Mouse (Mus musculus) ES-CJ7 (cell line): Measurements from ENCODE around the gene Rps6kc1.

Experiments used
- DNase-seq: peaks from one replicate; pipeline ENCODE4 v3.0.0; 2011; ENCODE audit warnings: low read depth, low spot score

The Rps6kc1 gene

GRCm38 (mm10) chr1:190836046-190836445 lies 75.5 kb downstream of the Rps6kc1 start:
- no peak for DNase-seq

DNA sequence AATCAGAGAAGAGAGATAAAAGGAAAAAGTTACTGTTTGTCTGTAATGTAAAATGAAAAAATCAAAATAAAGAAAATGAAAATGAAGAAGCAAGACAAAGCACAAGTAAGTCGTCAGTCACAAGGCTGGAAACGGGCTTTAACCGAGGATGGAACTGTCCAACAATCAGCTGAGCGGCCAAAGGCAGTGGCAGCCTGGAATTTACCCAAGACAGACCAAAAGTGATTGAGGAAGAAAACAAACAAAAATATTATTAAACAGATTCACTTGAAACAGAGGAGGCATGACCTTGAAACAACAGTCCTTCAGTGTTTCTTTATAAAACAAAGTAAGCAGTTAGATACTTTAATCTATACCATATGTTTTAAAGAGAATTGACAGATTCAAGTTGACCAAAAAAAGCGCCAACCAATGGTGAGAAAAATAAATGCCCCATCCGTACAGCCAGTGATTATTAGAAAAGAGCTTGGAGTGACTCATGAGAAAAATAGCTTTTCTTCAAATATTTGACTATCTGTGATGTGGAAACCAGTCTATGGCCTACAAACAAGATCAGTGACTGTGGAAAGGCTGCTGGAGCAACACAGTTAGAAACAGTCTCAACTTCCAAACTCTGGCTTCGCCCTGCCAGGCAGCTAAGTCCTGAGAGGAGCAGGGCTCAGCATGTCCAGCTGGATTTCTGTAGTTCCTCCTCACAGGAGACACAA lies 77.2 kb downstream of the Rps6kc1 start:
- no peak for DNase-seq

DNA sequence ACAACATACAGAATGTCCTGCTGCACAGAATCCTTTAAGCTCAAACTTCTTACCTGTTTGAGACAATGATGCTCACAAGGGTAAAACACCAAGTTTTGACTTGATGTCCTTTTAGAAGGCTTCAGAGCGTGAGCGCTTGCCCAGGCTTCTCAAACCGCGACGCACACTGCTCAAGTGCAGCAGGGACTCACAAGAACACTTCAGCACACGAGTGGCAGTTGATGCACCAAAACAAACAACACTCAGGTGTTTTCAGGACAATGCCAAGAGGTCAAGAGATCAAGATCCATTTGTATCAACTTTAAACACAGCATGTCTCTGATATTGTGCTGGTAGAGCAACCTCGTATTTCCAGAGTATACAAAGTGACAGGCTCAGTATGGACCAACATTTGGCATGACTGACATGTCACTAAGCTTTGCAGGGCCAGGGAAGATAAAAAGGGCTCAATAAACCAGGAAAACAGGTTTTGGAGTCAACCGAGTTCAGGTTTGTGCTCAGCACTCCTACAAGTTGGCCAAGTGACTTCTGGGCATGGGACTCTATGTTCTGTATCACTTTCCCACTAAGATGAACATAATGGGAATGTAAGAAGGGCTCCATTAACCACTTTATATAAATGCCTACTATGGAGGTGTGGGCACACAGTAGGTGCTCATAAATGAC lies 78.5 kb downstream of the Rps6kc1 start:
- DNase-seq, result no peak

DNA sequence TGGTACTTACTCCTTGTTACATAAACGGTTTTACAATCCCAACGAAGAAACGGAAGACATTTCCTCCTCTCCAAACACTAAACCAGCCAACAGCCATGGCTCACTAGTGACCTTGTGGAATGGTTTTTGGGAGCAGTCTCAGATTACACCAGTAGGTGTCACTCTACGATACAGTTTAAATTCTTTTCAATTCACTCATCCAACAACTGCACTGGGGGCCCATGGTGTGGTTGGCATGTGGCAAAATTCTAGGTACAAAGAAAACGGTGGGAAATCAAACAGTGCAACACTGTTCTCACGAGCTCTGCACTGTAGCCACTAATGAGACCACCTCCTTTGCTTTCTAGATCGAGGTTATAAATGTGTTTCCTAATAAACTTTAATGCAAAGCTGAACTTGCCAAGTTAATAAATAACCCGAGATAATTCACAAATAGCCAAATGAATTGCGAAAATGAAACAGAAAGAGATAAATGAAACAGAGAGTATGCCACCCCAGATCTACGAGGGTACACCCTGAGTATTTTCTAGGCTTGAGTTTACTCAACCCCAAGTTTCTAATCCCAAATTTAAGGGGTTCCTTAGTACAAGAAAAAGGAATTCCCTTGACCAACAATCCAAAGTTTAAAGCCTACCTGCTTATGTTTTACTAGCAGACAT lies 79.6 kb downstream of the Rps6kc1 start:
- peak; percentile 50 for DNase-seq

GRCm38 (mm10) chr1:190826486-190827034 lies 85.0 kb downstream of the Rps6kc1 start:
- DNase-seq, result no peak

- no peak for DNase-seq
Measured at GRCm38 (mm10) chr1:190823745-190824144, 87.8 kb downstream of the Rps6kc1 start.

DNA sequence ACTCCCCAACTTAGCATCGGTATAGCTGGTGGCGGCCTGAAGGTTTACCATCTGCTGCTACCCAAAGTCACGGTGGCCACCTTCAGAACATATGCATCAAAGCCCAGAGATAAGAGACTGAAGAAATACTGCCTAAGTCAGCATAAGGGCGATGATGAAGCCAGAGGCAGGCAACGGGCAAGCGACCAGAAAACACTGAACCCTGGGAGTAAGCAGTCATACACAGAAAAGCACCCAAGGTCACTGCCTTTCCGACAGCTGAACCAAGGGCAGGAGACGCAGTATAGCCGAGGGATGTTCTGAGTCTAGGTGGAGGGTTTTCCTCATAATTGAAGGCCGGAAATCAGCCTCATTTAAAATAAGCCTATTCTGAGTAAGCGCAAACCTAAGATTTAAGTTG lies 95.4 kb downstream of the Rps6kc1 start:
- no peak for DNase-seq

DNA sequence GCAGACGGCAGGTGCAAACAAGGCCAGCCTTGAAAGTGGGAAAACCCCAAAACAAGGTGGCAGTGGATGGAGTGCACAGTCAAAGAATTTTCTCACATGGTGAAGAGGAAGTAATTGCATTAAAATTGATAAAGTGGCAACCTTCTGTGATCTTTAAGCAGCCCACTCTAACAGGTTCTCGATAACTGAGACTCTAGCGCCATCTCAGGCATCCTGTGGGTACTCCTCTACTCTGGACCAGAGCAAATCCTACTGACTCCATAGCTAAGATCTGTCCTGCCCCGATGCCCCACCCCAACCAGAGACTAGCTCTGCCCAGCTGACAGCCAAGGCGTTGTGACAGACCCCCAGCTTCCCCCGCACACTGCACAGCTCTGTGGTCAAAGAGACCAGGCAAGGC lies 101.2 kb downstream of the Rps6kc1 start:
- no peak for DNase-seq

- peak; percentile 26 for DNase-seq
Measured at GRCm38 (mm10) chr1:190808766-190809221, 102.8 kb downstream of the Rps6kc1 start.

- DNase-seq, result no peak
Measured at GRCm38 (mm10) chr1:190806817-190807216, 104.8 kb downstream of the Rps6kc1 start.

- DNase-seq, result no peak
Measured at GRCm38 (mm10) chr1:190798668-190799067, 112.9 kb downstream of the Rps6kc1 start.

DNA sequence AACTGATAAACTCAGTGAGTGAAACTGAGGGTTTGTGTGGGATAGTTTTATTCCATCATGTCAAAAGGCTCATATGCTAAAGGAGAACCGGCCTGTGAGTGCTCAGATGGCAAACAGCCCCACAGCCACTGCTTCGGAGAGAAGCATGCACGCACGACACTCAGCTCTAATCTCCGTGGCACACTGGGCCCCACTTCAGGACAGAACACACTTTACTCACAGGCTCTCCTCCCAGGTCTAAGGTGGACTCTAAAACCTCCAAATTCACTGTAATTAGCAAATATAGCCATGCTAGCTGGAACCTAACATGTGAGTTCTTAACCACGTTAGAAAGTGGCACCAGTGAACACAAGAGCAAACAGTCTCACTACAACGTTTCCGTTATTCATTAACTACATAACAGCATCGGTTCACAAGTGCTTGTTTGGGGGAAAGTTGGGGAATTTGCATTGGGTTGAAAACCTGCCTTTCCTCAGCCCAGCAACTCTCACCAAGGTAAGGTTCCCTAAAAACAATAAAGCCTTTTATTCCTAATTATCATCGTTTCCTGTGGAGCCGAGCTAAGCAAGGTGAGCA lies 114.0 kb downstream of the Rps6kc1 start:
- no peak for DNase-seq

- DNase-seq, result peak; percentile 61
Measured at GRCm38 (mm10) chr1:190796745-190797482, 114.7 kb downstream of the Rps6kc1 start.

- DNase-seq, result no peak
Measured at GRCm38 (mm10) chr1:190791638-190792037, 119.9 kb downstream of the Rps6kc1 start.

DNA sequence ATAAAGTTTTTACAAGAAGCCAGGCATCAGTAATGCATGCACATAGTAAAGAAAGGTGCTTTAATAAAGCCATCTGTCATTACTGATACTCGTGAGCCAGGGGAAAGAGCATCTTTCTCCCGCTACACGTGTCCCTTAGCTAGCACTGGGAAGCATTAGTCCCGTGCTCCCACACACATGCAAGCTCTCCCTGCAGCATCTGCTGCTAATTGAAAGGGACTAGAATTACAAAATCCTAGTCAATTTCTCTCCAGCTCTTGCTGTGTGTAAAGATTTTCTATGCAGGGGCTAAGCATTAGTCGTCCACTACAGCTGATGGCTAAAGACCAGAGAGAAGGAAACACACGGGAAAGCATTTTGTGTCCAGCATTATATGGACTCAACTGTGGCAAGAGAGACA lies 120.8 kb downstream of the Rps6kc1 start:
- DNase-seq, result no peak

GRCm38 (mm10) chr1:190777660-190778059 lies 133.9 kb downstream of the Rps6kc1 start:
- DNase-seq, result no peak

- DNase-seq, result no peak
Measured at GRCm38 (mm10) chr1:190776260-190776659, 135.3 kb downstream of the Rps6kc1 start.

GRCm38 (mm10) chr1:190772088-190772885 lies 139.3 kb downstream of the Rps6kc1 start:
- DNase-seq, result no peak

DNA sequence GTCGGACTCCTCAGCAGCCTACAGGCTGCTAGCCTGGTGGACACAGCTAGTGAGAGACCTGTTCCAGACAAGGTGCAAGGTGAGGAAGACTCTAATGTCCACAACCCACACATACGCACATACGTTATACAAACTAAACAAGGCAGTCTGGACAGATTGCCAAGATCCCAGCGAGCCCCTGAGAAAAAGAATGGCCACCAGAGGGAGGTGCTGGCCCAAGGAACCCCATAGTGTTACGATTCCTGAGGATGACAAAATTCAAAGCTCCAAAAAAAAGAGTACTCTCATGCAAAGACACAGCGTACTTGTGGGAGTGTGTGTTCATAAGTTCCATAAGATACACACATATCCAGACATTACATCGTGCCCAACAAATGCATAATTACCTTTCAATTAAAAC lies 141.8 kb downstream of the Rps6kc1 start:
- no peak for DNase-seq

- no peak for DNase-seq
Measured at GRCm38 (mm10) chr1:190768307-190768706, 143.3 kb downstream of the Rps6kc1 start.
